Mouse (Mus musculus) C2C12 (cell line): ENCODE measurements around the gene Pet100. TPM values are rescaled to one million over a fixed set of nuclear protein-coding genes. Genes with fewer than 3 reads are reported as not detected.

Experiments
- H3K27me3 ChIP-seq: one replicate; pipeline ENCODE4 v1.6.1; 2011; ENCODE audit not compliant: control insufficient read depth, insufficient read depth, insufficient read length
- H3K36me3 ChIP-seq: one replicate; pipeline ENCODE4 v1.6.1; 2011; ENCODE audit not compliant: control insufficient read depth, insufficient read depth
- H3K4me3 ChIP-seq: one replicate; pipeline ENCODE4 v1.5.1; 2011; ENCODE audit warnings: mild to moderate bottlenecking, control low read depth; ENCODE audit not compliant: poor library complexity, insufficient read depth, severe bottlenecking
- H3K79me2 ChIP-seq: one replicate; pipeline ENCODE4 v1.6.1; 2011; ENCODE audit not compliant: control insufficient read depth, insufficient read depth
- H3K79me3 ChIP-seq: one replicate; pipeline ENCODE4 v1.6.1; 2011; ENCODE audit warnings: low read depth, control low read depth
- H3ac ChIP-seq: one replicate; pipeline ENCODE3; 2011; ENCODE audit warnings: low read depth; ENCODE audit not compliant: control insufficient read depth, insufficient read length
- CEBPB ChIP-seq: IDR thresholded peaks from one replicate; pipeline ENCODE4 v1.6.1; 2011; ENCODE audit warnings: low read depth, mild to moderate bottlenecking, control low read depth, moderate library complexity
- CTCF ChIP-seq: IDR thresholded peaks from one replicate; pipeline ENCODE4 v1.5.1; 2011; ENCODE audit not compliant: control insufficient read depth, insufficient read depth, insufficient read length
- FOSL1 ChIP-seq: IDR thresholded peaks from one replicate; pipeline ENCODE4 v1.8.0; 2011; ENCODE audit warnings: mild to moderate bottlenecking, low read length; ENCODE audit not compliant: poor library complexity, insufficient read depth, severe bottlenecking
- MAX ChIP-seq: IDR thresholded peaks from one replicate; pipeline ENCODE4 v1.6.1; 2011; ENCODE audit warnings: mild to moderate bottlenecking, control low read depth
- MYOD1 ChIP-seq: IDR thresholded peaks from one replicate; pipeline ENCODE4 v1.6.1; 2011; ENCODE audit warnings: low read depth; ENCODE audit not compliant: control insufficient read depth, insufficient read length
- MYOG ChIP-seq: IDR thresholded peaks from one replicate; pipeline ENCODE4 v1.6.1; 2011; ENCODE audit not compliant: control insufficient read depth, insufficient read length; ENCODE audit errors: extremely low read depth
- USF1 ChIP-seq: IDR thresholded peaks from one replicate; pipeline ENCODE4 v1.6.1; 2011; ENCODE audit warnings: low read depth, mild to moderate bottlenecking, control low read depth, moderate library complexity
- polyA plus RNA-seq: library from polyadenylated mRNA; unstranded; fragments of >200 nt; fragmentation: generic; extraction: Trizol; gene quantifications from one replicate; pipeline ENCODE4 v1.2.1, GENCODE M21; 2012; ENCODE audit warnings: missing spikeins

Pet100 gene
- polyA plus RNA-seq, 1 experiment = 55.4 TPM

DNA sequence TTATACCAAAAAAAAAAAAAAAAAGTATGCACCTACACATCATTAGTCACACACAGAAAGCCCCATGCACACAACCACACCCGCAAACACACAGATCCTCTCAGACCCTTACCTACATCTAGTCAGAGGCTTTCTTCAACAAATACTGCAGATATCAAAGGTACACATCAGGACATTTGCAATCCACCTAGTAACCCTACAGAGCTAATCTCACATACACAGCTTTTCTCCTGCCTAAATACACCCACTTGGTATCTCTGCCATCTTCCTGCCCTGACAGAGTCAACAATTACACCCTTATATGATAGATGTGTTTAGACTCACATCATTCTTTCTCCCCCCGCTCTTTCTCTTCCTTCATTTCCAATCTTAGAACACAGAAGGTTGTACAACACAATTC, 34.9 kb upstream of the Pet100 start:
- Histone ChIP-seq H3K4me3 (no peak overlapping the region), H3K79me2 (no peaks in the 10 kb centered on the region), H3K79me3 (no peaks in the 10 kb centered on the region), H3ac (no peak overlapping the region), H3K36me3 (no peaks in the 10 kb centered on the region), H3K27me3 (peaks cover 18% of the 10 kb centered on the region)
- TF ChIP-seq MYOG (no peak), USF1 (no peak), CEBPB (no peak), FOSL1 (no peak), CTCF (no peak)

DNA sequence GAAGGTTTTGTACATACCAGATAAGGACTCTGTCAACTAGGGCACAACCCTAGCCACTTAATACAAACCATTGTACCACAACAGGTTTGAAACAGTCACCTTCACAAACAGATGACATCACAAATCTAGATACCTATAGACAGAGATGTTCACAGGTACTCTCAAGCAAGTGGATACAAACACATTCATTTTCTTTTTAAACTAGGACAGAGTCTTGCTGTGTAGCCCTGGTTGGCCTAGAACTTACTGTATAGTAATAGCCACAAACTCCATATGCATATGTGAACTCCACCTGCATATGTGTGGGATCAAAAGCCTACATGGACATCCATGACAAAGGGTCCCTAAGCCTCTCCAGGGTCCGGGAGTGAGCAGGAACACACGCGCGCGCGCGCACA, 34.4 kb upstream of the Pet100 start, which contains the start of gene Camsap3:
TSS of gene Camsap3 (plus strand) at position 301 of the 398 bp plus-strand sequence.
- Histone ChIP-seq H3K79me3 (no peaks in the 10 kb centered on the region), H3K36me3 (no peaks in the 10 kb centered on the region), H3ac (no peak within 1 kb of the TSS), H3K79me2 (no peaks in the 10 kb centered on the region), H3K4me3 (no peak within 1 kb of the TSS), H3K27me3 (peaks cover 18% of the 10 kb centered on the region)
- TF ChIP-seq FOSL1 (no peak), MAX (no peak), USF1 (no peak), CTCF (no peak), MYOG (no peak), MYOD1 (no peak), CEBPB (no peak)

DNA sequence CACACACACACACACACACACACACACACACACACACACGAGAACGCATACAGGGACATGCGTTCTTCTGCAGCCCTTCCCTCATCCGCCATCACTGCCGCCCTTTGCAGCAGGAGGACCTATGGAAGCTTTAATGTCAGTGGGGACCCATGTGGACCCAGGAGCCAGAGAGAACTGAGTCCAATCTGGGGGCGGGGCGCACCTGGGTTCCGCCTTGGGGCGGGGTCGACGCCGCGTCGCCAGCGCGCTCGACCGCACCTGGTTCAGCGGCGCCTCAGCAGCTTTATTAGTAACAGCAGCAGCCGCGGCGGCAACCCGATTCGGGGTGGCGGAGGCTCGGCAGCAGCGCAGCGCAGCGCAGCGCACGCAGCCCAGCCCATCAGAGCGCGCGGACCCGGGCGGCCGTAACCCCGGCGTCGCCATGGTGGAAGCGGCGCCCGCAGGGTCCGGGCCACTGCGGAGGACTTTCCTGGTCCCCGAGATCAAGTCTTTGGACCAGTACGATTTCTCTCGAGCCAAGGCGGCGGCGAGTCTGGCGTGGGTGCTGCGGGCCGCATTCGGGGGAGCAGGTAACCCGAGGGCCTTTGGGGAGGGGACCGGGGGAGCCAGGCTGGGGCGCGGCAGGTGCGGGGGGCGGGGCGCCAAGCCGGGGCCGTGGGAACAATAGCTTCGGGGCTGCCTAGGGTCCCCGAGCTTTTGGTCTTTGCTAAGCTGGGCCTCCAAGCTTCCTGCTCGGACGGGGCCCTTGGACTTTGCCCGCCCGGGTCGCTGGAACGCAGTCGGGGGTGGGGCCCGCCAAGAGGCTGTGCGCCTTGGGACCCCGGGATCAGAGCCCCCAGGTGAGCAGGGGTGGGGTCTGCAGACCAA, 33.7 kb upstream of the Pet100 start:
- H3ac ChIP-seq = no peak overlapping the region
- TF ChIP-seq FOSL1 (no peak), MAX (no peak), MYOD1 (no peak), MYOG (no peak), CEBPB (no peak), CTCF (no peak), USF1 (no peak)
- no peak overlapping the region for H3K4me3 ChIP-seq
- no peaks in the 10 kb centered on the region for H3K36me3 ChIP-seq
- no peaks in the 10 kb centered on the region for H3K79me2 ChIP-seq
- H3K27me3 ChIP-seq = peaks cover 18% of the 10 kb centered on the region
- no peaks in the 10 kb centered on the region for H3K79me3 ChIP-seq

DNA sequence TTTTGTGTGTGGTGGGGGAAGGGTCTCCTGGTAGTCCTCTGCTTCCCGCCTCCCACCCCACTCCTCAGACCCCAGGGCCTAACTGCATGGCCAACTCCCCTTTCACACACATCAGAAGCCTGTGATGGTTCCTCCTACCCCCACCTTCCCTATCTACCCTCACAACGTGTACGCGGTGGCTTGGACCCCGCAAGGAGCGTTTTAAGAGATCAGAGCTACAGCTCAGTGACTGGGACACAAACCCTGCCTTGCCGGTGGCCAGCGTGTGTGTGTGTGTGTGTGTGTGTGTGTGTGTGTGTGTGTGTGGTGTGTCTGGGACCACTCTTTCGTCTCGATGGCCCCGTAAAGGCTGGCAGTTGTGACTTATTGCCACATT, 33.1 kb upstream of the Pet100 start:
- Histone ChIP-seq H3K4me3 (no peak overlapping the region), H3K27me3 (peaks cover 19% of the 10 kb centered on the region), H3ac (no peak overlapping the region), H3K79me2 (no peaks in the 10 kb centered on the region), H3K79me3 (no peaks in the 10 kb centered on the region), H3K36me3 (no peaks in the 10 kb centered on the region)
- TF ChIP-seq USF1 = no peak
- no peak for TF ChIP-seq MYOD1
- no peak for TF ChIP-seq FOSL1
- no peak for TF ChIP-seq CEBPB
- no peak for TF ChIP-seq MAX
- TF ChIP-seq CTCF = no peak
- TF ChIP-seq MYOG = no peak

DNA sequence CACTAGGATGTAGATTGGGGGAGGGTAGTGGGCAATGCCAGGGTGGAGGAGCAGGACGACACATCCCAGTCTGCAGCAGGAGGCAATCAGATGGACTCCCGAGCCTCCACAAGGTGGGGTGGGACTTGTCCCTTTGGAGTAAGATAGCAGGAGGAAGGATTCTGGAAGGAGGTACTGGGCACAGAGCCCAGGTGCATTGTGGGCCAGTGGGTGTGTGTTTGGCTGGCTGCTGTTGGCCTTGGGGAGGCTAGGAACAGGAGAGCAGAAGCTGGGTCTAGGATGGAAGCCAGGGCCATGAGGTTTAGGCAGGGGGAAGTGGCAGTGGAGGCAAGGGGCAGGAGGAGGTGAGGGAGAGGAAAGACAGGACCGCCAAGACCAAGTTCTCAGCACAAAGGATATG, 27.9 kb upstream of the Pet100 start:
- H3K4me3 ChIP-seq = no peak overlapping the region
- no peak overlapping the region for H3ac ChIP-seq
- peaks cover 10% of the 10 kb centered on the region for H3K27me3 ChIP-seq
- H3K79me2 ChIP-seq = no peaks in the 10 kb centered on the region
- no peak for TF ChIP-seq FOSL1
- TF ChIP-seq USF1 = no peak
- TF ChIP-seq CEBPB = no peak
- TF ChIP-seq MYOG = no peak
- TF ChIP-seq MAX = no peak
- no peak for TF ChIP-seq MYOD1
- no peak for TF ChIP-seq CTCF
- H3K36me3 ChIP-seq = no peaks in the 10 kb centered on the region
- no peaks in the 10 kb centered on the region for H3K79me3 ChIP-seq
